Mouse (Mus musculus): ENCODE measurements around the gene Zfp955b.
"Not testable (repeated sequence)": the region's sequence is repeated elsewhere in the genome, so short reads cannot be mapped to it uniquely, and the experiment has no call there.

Zfp955b gene

DNA sequence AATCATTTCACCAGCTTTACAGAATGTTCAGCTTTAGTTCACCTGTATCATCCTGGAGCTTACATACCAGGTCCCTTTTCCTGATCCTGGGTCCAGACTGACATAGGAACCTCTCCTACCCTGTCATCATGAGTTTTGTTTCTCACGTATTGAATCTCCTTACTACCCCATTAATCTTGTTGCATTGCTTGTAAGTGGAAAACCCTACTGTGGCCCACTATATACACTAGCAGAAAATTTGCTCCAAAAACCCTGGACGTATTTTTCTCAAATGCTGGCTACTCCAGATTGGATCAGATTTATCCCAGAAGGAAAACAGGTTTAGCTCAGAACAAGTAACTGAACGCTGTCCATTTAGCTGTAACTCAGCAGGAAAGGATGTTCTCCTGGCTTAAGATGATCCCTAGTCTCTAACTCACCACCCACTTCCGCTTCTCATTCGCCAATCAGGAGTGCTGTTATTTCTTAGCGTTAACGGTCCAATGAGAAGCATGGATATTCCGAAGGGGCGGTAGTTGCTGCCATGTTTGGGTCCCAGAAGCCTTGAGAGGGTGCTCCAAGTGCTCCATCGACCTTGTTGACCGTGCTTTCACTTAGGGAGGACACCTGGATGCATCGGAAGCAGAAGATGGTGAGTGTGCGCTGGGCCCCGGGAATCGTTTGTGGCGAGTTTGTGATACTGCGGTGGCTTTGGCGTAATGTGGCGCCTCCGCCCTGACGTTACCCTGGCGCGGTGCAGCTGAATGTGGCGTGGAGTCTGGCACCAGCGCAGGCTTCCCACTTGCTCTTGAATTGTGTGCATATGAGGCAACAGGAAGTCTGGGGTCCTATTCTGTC is at the start of gene Zfp955b:
Gene Zfp955b, plus strand, starts transcription at position 506 of the 837 bp plus-strand sequence.
- not testable (repeated sequence) for DNase-seq (ENCODE audit: low spot score in 2 of 2)

DNA sequence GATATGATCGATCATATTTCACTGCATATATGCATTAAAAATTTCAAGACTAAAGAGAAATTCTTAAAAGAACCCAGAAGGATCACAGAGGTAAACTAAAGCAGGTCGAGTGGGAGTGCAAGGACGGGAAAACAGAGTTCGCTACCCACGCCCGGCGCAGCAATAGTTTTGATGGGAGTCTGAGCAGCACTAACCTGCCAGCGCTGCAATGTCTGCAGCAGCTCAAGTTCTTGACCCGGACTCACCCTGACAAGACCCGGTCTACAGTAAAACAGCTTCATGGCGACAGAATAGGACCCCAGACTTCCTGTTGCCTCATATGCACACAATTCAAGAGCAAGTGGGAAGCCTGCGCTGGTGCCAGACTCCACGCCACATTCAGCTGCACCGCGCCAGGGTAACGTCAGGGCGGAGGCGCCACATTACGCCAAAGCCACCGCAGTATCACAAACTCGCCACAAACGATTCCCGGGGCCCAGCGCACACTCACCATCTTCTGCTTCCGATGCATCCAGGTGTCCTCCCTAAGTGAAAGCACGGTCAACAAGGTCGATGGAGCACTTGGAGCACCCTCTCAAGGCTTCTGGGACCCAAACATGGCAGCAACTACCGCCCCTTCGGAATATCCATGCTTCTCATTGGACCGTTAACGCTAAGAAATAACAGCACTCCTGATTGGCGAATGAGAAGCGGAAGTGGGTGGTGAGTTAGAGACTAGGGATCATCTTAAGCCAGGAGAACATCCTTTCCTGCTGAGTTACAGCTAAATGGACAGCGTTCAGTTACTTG is 34.6 kb upstream of the Zfp955b start, which contains the start of gene Zfp955a:
Gene Zfp955a, minus strand, starts transcription at position 616 of the 789 bp plus-strand sequence.
- not testable (repeated sequence) for DNase-seq (ENCODE audit: low spot score in 2 of 2)

DNA sequence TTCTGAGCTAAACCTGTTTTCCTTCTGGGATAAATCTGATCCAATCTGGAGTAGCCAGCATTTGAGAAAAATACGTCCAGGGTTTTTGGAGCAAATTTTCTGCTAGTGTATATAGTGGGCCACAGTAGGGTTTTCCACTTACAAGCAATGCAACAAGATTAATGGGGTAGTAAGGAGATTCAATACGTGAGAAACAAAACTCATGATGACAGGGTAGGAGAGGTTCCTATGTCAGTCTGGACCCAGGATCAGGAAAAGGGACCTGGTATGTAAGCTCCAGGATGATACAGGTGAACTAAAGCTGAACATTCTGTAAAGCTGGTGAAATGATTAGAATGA is 34.1 kb upstream of the Zfp955b start:
- DNase-seq (ENCODE audit: low spot score in 2 of 2) = not testable (repeated sequence)

GRCm38 (mm10) chr17:33264376-33264775 is 25.0 kb upstream of the Zfp955b start, which contains the start of gene Olfr63:
TSS of gene Olfr63 (plus strand) at chr17:33264676.
- DNase-seq (ENCODE audit: low spot score in 2 of 2) = no peak

DNA sequence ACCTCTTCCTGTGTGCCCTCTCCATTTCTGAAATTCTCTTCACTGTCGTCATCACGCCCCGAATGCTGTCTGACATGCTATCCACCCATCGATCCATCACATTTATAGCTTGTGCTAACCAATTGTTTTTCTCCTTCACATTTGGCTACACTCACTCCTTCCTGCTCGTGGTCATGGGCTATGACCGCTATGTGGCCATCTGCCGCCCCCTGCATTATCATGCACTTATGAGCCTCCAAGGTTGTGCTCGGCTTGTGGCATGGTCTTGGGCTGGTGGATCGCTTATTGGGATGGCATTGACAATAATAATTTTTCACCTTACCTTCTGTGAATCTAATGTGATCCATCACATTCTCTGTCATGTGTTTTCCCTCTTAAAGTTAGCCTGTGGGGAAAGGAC is 20.4 kb upstream of the Zfp955b start:
- DNase-seq (ENCODE audit: low spot score in 2 of 2) = no peak

GRCm38 (mm10) chr17:33289876-33290149 is 469 bp downstream of the Zfp955b start:
- DNase-seq (ENCODE audit: low spot score in 2 of 2) = not testable (repeated sequence)

DNA sequence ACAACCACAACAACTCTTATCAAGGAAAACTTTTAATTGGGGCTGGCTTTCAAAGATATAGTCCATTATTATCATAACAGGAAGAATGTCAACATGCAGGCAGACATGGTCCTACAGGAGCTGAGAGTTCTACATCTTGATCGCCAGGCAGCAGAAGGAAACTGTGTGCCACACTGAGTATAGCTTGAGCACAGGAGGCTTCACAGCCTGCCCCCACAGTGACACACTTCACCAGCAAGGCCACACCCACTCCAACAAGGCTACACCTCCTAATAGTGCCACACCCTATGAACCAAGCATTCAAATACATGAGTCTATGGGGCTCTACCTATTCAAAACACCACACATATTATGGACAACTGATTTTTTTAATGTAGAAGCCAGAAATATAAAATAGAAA is 63.6 kb downstream of the Zfp955b start:
- no peak for DNase-seq (ENCODE audit: low spot score in 2 of 2)

All from spleen, postnatal 36 days (tissue).